Mouse (Mus musculus) E14TG2a.4 (cell line): ENCODE measurements around the gene Ermap.

Experiments used
- H3K27me3 ChIP-seq: 2 replicates; pipeline ENCODE4 v1.6.1; 2014; ENCODE audit warnings: low read length, control low read depth; ENCODE audit not compliant: insufficient read depth
- H3K36me3 ChIP-seq: 2 replicates; pipeline ENCODE4 v1.6.1; 2014; ENCODE audit warnings: low read length, control low read depth; ENCODE audit not compliant: insufficient read depth
- H3K4me1 ChIP-seq: replicated peaks from 2 replicates; pipeline ENCODE4 v1.6.1; 2014; ENCODE audit warnings: low read depth, low read length, control low read depth
- H3K4me3 ChIP-seq: replicated peaks from 2 replicates; pipeline ENCODE4 v1.5.1; 2014; ENCODE audit warnings: mild to moderate bottlenecking, low read length
- H3K9me3 ChIP-seq: 2 replicates; pipeline ENCODE4 v1.6.1; 2014; ENCODE audit warnings: low read length, control low read depth
- CTCF ChIP-seq: conservative IDR thresholded peaks from 2 replicates; pipeline ENCODE4 v1.5.1; 2014; ENCODE audit warnings: low read length
- NANOG ChIP-seq: IDR thresholded peaks from 2 replicates; pipeline ENCODE4 v1.6.1; 2014; ENCODE audit warnings: borderline replicate concordance, low read length, mixed read lengths
- POU5F1 ChIP-seq: IDR thresholded peaks from 2 replicates; pipeline ENCODE4 v1.6.1; 2014; ENCODE audit warnings: low read length, borderline replicate concordance

Gene Ermap

GRCm38 (mm10) chr4:119189864-119190263 is at the start of gene Ermap:
Ermap (minus strand) TSS chr4:119190011.
- Histone ChIP-seq H3K4me3 (no peak within 1 kb of the TSS), H3K27me3 (peaks cover 12% of the 10 kb centered on the region; the same call in 1 of the 2 replicates), H3K4me1 (0 out of 2 replicates have a peak, but pooled peaks cover 3% of the 10 kb centered on the region), H3K36me3 (no peaks in the 10 kb centered on the region), H3K9me3 (no peaks in the 10 kb centered on the region)
- TF ChIP-seq NANOG (no peak), POU5F1 (no peak), CTCF (no peak)

- H3K9me3 ChIP-seq, result no peaks in the 10 kb centered on the region
- TF ChIP-seq CTCF, result peak; percentile 98
- no peak for TF ChIP-seq NANOG
- no peak for TF ChIP-seq POU5F1
Measured at GRCm38 (mm10) chr4:119239181-119239682, 49.4 kb upstream of the Ermap start.

GRCm38 (mm10) chr4:119238661-119239060 is 48.9 kb upstream of the Ermap start:
- Histone ChIP-seq H3K36me3 (peaks cover 63% of the 10 kb centered on the region), H3K27me3 (peaks cover 11% of the 10 kb centered on the region), H3K4me3 (peak overlapping the region; percentile 14; the same call in 1 of the 2 replicates), H3K9me3 (no peaks in the 10 kb centered on the region), H3K4me1 (peaks cover 52% of the 10 kb centered on the region)
- TF ChIP-seq NANOG (no peak), CTCF (no peak), POU5F1 (no peak)

More at GRCm38 (mm10) chr4:119239181-119239682, 49.4 kb upstream of the Ermap start:
- H3K4me1 ChIP-seq, result peaks cover 52% of the 10 kb centered on the region
- H3K4me3 ChIP-seq, result peak overlapping the region; percentile 35; the same call in 1 of the 2 replicates
- peaks cover 7% of the 10 kb centered on the region; the same call in 1 of the 2 replicates for H3K27me3 ChIP-seq
- H3K36me3 ChIP-seq, result peaks cover 68% of the 10 kb centered on the region

GRCm38 (mm10) chr4:119234348-119234747 is 44.5 kb upstream of the Ermap start:
- no peak for TF ChIP-seq NANOG
- no peak for TF ChIP-seq POU5F1
- TF ChIP-seq CTCF, result no peak
- H3K27me3 ChIP-seq, result peaks cover 14% of the 10 kb centered on the region
- H3K9me3 ChIP-seq, result no peaks in the 10 kb centered on the region
- peaks cover 54% of the 10 kb centered on the region for H3K4me1 ChIP-seq
- no peak overlapping the region for H3K4me3 ChIP-seq
- H3K36me3 ChIP-seq, result peaks cover 47% of the 10 kb centered on the region

- peaks cover 49% of the 10 kb centered on the region for H3K36me3 ChIP-seq
- H3K9me3 ChIP-seq, result no peaks in the 10 kb centered on the region
- H3K27me3 ChIP-seq, result peaks cover 14% of the 10 kb centered on the region
- H3K4me1 ChIP-seq, result peaks cover 50% of the 10 kb centered on the region
- no peak for TF ChIP-seq CTCF
- TF ChIP-seq NANOG, result no peak
- TF ChIP-seq POU5F1, result no peak
- peak overlapping the region; percentile 96 for H3K4me3 ChIP-seq
Measured at GRCm38 (mm10) chr4:119233256-119233901, 43.6 kb upstream of the Ermap start.

GRCm38 (mm10) chr4:119232410-119233255 is 42.8 kb upstream of the Ermap start, which contains the start of the genes AU022252 and P3h1:
AU022252 (minus strand) TSS chr4:119232712.
P3h1 (plus strand) TSS chr4:119232915.
- no peak for TF ChIP-seq NANOG
- TF ChIP-seq POU5F1, result no peak
- no peak for TF ChIP-seq CTCF
- peaks cover 14% of the 10 kb centered on the region for H3K27me3 ChIP-seq
- H3K9me3 ChIP-seq, result no peaks in the 10 kb centered on the region
- peaks cover 50% of the 10 kb centered on the region for H3K4me1 ChIP-seq
- H3K36me3 ChIP-seq, result peaks cover 50% of the 10 kb centered on the region
- peak within 1 kb of the TSS; percentile 96 for H3K4me3 ChIP-seq

- H3K36me3 ChIP-seq, result peaks cover 73% of the 10 kb centered on the region
- no peak overlapping the region for H3K4me3 ChIP-seq
Measured at GRCm38 (mm10) chr4:119226751-119227150, 36.9 kb upstream of the Ermap start.

GRCm38 (mm10) chr4:119225719-119226118 is 35.9 kb upstream of the Ermap start:
- H3K4me3 ChIP-seq, result no peak overlapping the region
- TF ChIP-seq CTCF, result no peak
- TF ChIP-seq POU5F1, result no peak
- no peak for TF ChIP-seq NANOG
- no peaks in the 10 kb centered on the region for H3K9me3 ChIP-seq
- peaks cover 71% of the 10 kb centered on the region for H3K36me3 ChIP-seq
- no peaks in the 10 kb centered on the region for H3K27me3 ChIP-seq
- peaks cover 38% of the 10 kb centered on the region for H3K4me1 ChIP-seq

More at GRCm38 (mm10) chr4:119226751-119227150, 36.9 kb upstream of the Ermap start:
- Histone ChIP-seq H3K9me3 (no peaks in the 10 kb centered on the region), H3K27me3 (no peaks in the 10 kb centered on the region), H3K4me1 (peaks cover 44% of the 10 kb centered on the region)
- TF ChIP-seq NANOG (no peak), CTCF (no peak), POU5F1 (no peak)
